Mouse (Mus musculus) splenic B cell, adult 2 months (primary cell): Measurements from ENCODE around the gene Ttc28.

Experiments
- DNase-seq: peaks from one replicate; pipeline ENCODE4 v3.0.0-alpha.2; 2011; ENCODE audit warnings: low read depth, low spot score
- H3K27me3 ChIP-seq: 2 replicates; pipeline ENCODE4 v1.6.1; 2012; ENCODE audit warnings: mild to moderate bottlenecking, low read length, moderate library complexity, mixed read lengths; ENCODE audit not compliant: control insufficient read depth, poor library complexity, insufficient read depth, severe bottlenecking
- H3K36me3 ChIP-seq: 2 replicates; pipeline ENCODE4 v1.6.1; 2012; ENCODE audit warnings: mild to moderate bottlenecking, low read length, moderate library complexity, mixed read lengths; ENCODE audit not compliant: control insufficient read depth, poor library complexity, insufficient read depth, severe bottlenecking

The Ttc28 gene

GRCm38 (mm10) chr5:111137283-111137682 lies 257.7 kb downstream of the Ttc28 start:
- Histone ChIP-seq H3K27me3 (no peaks in the 10 kb centered on the region), H3K36me3 (no peaks in the 10 kb centered on the region)
- no peak for DNase-seq

GRCm38 (mm10) chr5:111137742-111138141 lies 258.1 kb downstream of the Ttc28 start:
- no peak for DNase-seq
- no peaks in the 10 kb centered on the region for H3K36me3 ChIP-seq

GRCm38 (mm10) chr5:111138239-111138833 lies 258.7 kb downstream of the Ttc28 start:
- H3K36me3 ChIP-seq: no peaks in the 10 kb centered on the region
- H3K27me3 ChIP-seq: no peaks in the 10 kb centered on the region
- no peak for DNase-seq

More at GRCm38 (mm10) chr5:111137742-111138141, 258.1 kb downstream of the Ttc28 start:
- no peaks in the 10 kb centered on the region for H3K27me3 ChIP-seq

GRCm38 (mm10) chr5:111138927-111139565 lies 259.4 kb downstream of the Ttc28 start:
- Histone ChIP-seq H3K36me3 (no peaks in the 10 kb centered on the region), H3K27me3 (no peaks in the 10 kb centered on the region)
- DNase-seq: no peak

DNA sequence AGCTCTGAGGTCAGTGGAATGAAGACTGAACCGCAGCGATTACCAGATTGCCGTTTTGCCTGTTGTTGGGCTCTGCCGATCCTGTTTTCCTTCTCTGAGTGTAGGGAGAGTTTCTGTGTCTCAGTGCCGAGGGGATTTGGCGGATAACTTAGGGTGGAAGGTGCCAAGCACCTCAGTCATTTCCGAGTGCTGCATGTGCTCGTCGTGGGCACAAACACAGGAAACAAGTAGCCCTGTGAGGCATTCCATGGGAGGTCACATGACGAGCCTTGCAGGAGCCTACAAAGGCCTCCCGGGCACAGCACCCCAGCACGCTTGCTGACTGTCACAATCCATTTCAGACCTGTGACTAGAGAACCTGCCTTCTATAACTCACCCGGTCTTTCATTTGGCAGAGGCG lies 260.0 kb downstream of the Ttc28 start:
- Histone ChIP-seq H3K27me3 (no peaks in the 10 kb centered on the region), H3K36me3 (no peaks in the 10 kb centered on the region)
- no peak for DNase-seq

- Histone ChIP-seq H3K36me3 (no peaks in the 10 kb centered on the region), H3K27me3 (no peaks in the 10 kb centered on the region)
- DNase-seq: peak; percentile 65
These were observed 261.7 kb downstream of the Ttc28 start for GRCm38 (mm10) chr5:111141139-111141885.

DNA sequence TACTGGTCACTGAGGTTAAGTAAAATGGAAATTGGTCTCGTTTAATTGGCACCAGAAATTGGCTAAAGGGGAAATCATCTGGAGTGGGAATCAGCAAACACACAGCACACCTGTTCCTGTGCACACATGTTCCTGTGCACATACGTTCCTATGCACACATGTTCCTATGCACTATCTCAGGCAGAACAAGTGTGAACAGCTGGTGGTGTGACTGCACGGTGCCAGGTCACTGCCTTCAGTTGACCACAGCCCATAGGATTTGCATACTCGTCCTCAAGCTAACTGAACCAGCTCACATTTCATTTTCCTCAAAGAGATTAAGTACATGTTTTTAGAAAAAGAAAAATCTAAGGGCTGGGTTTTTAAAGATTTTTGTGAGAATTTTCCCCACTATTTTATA lies 263.2 kb downstream of the Ttc28 start:
- Histone ChIP-seq H3K27me3 (no peaks in the 10 kb centered on the region), H3K36me3 (no peaks in the 10 kb centered on the region)
- DNase-seq: peak; percentile 76

DNA sequence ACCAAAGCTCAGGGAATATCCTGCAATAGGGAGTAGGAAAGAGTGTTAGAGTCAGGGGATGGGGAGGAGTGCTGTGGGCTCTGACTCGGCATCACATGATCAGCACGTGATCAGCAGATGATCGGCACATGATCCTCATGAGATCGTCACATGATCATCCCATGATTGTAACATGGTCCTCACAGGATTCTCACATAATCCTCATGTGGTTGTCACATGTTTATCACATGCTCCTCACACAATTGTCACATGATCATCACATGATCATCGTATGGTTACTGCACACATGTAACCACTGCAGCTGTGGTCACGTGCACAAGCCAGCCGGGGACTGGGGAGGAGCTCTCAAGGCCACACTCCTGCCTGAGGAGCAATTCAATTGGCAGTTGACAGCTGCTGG lies 264.8 kb downstream of the Ttc28 start:
- DNase-seq: peak; percentile 63
- Histone ChIP-seq H3K36me3 (no peaks in the 10 kb centered on the region), H3K27me3 (no peaks in the 10 kb centered on the region)

- no peak for DNase-seq
- Histone ChIP-seq H3K27me3 (no peaks in the 10 kb centered on the region), H3K36me3 (no peaks in the 10 kb centered on the region)
These were observed 271.0 kb downstream of the Ttc28 start for GRCm38 (mm10) chr5:111150581-111150980.

GRCm38 (mm10) chr5:111151882-111152759 lies 272.5 kb downstream of the Ttc28 start:
- no peak for DNase-seq
- no peaks in the 10 kb centered on the region for H3K27me3 ChIP-seq
- H3K36me3 ChIP-seq: no peaks in the 10 kb centered on the region

DNA sequence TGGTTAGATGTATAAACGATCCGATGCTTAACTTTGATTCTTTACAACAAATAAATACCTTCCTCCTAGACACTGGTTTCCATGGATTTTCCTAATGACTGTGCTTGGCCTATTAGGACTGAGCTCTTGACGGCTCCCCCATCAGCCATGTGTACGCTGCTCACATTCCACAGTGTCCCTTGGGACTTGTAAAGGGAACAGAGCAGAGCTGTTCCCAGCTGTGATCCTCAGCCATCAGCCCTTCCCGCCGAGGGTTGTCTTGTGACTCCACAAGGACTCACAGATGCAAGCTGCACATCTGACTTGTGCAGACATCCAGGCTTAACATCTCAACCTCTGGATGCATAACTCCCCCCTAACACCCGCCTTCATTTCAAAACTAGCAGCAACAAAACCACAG lies 275.0 kb downstream of the Ttc28 start:
- Histone ChIP-seq H3K36me3 (no peaks in the 10 kb centered on the region), H3K27me3 (no peaks in the 10 kb centered on the region)
- DNase-seq: no peak

- no peaks in the 10 kb centered on the region for H3K27me3 ChIP-seq
- no peaks in the 10 kb centered on the region for H3K36me3 ChIP-seq
- no peak for DNase-seq
These were observed 275.7 kb downstream of the Ttc28 start for GRCm38 (mm10) chr5:111155271-111155670.

DNA sequence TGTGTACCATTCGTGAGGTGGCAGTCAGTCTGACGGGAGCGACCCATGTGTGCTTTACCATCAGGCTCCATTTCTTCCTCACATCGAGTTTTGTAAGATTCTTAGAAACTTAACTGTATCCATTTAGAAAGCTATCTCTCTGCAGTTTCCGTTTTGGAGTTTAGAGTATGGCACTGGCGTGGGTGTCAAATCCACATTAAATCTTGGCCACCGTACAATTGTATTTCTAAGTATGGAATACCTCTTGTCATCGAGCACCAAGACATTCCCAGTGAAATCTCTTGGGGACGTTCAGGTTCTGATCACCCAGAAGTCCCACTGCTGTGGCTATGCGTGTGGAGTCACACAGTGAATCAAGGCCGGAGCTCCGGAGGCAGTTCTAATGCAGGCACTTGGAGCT lies 276.3 kb downstream of the Ttc28 start:
- no peaks in the 10 kb centered on the region for H3K27me3 ChIP-seq
- H3K36me3 ChIP-seq: no peaks in the 10 kb centered on the region
- DNase-seq: no peak

DNA sequence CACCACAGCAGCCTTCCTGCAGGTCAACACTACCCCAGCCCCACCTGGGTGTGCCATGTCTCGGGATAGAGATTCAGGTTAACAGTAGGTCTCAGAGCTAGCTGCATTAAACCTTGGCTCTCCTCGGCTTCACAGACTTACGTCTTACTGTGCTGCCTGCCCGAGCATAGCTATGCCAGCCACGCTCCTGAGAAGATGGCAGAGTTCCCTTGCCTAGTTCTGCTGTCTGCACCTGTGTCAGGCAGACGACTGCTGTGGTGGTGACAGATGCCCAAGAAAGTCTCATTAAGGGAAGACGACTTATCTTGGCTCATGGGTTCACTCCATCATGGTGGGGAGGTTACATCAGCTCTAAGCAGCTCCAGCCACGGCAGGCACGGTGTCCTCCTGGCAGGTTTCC lies 278.7 kb downstream of the Ttc28 start:
- Histone ChIP-seq H3K36me3 (no peaks in the 10 kb centered on the region), H3K27me3 (no peaks in the 10 kb centered on the region)
- DNase-seq: no peak
